Mouse (Mus musculus): ENCODE data around the gene Acaca.

Acaca gene

DNA sequence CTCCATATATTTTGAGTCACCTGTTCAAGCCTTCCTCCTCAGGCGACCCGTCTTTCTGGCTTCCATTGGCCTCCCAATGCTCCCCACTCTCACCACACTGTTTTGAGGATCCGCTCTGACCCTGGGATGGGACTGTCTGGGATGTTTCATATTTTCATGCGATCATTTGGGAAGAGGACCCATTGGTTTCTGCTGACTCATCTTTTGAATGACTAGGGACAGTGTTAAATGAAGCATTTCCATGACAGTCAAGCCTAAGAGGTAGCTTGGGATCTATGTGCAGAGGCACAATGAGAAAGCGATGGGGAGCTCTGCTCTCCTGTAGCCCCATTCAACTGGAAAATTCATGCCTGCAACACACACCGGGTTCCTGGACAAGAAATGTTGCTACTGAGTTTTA lies 291.3 kb downstream of the Acaca start:
- no peak for TF ChIP-seq GATA4 (IDR thresholded peaks at IDR 0.05; ENCODE audit: insufficient replicate concordance, low read length)

DNA sequence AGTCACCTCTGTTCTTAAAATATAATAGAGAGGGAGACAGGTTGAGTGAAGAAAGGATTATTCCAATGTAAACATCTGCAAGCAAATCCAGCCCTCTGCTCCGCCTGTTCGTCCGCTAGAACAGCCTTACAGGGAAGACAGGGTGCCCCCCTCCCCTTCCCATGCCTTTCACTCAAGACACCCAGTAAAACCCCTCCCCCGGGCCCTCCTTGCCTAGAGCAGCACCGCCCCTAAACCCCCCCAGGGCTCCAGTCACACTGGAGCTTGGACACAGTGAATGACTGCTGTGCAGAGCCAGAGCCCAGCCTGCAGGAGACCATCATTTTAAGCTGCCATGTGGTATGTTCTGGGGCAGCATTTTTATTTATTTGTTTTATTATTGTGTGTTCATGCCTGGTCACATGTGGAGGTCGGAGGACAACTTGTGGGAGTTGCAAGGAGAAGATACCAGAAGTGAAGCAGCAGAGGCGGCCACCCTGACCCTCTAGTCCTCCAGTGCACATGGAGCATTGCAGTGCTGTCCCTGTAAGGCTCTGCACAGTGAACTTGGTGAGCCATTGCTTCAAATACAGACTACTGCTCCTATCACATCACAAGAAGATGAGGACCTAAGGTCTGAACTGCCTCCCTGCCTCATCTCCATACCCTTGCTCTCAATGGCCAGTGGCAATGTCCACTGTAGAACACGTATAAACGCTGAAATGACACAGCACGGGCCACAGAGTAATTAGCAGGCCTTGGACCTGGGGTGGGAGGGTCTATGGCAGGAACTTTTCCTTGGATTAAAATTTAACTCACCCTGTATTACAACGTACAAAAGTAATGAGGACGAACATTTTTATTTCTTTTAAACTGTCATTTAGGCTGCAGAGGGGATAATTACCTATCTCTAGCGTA lies 296.5 kb downstream of the Acaca start:
- TF ChIP-seq GATA4 (IDR thresholded peaks at IDR 0.05; ENCODE audit: insufficient replicate concordance, low read length) = no peak

DNA sequence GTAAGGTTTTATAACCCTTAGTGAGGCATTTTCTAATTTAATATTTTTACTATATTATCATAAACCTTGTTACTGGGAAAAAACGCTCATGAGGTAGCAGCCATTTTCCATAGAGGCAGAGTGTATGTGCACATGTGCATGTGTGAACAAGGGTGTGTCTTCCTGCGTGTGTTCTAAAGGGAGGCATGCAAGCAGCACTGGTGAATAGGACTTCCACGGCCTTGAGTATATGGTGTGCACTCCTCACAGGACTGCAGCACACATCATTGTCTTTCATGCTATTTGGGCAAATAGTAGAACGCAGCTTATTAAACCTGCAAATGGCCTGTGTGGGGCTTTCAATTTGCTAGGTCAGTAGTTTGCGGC lies 297.1 kb downstream of the Acaca start:
- TF ChIP-seq GATA4 (IDR thresholded peaks at IDR 0.05; ENCODE audit: insufficient replicate concordance, low read length) = no peak

DNA sequence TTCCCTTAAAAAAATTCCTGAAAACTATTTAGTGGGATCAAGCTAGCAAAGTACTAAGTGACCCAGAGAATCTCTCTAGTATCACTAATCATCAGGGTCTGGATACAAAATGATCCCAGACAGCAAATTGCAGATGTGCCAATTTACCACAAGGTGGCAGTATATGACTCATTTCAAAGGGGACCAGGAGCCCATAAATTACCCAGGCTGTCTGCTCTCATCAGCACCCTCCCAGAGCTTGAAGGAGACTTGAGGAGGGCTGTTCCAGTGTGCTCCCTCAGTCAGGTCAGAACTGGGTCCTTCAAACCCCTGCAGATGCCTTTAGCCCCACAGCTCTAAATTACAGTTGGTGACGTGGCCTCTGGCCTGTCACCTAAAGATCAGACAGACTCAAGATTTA lies 300.1 kb downstream of the Acaca start:
- no peak for TF ChIP-seq GATA4 (IDR thresholded peaks at IDR 0.05; ENCODE audit: insufficient replicate concordance, low read length)

DNA sequence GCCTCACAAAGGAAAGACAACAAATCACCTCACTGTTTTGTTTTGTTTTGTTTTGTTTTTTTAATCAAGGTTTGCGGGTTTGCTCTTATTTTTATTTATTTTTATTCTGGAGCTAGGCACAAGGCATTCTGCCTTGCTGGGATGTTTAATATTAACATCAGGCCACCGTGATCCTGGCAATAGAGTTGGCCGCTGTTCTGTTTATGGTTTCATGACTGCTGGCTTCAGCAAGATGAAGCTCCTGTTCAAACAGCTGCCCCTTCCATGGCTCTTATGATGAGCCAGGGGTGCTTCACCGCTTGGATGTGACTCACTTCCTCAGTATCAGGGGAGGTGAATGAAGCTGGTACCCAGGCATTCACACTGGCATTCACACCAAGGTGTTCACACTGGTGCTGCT lies 300.9 kb downstream of the Acaca start:
- no peak for TF ChIP-seq GATA4 (IDR thresholded peaks at IDR 0.05; ENCODE audit: insufficient replicate concordance, low read length)

DNA sequence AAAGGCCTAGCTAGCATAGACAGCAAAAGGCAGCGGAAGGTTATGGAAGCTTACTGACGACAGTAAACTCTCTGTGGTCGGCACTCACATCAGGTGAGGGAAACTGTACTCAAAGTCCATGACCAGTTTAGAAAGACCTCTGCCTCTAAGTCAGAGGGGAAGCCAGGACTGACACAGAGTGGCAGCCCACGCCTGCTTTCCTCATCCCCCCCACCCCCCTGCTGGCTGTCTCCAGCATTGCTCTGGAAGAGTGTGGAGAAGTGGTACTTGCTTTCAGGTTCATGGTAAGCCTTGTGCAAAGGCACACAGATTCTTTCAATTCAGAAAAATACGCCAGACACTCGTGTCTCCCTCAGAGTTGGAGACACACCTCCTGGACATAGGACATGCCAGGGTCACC lies 305.4 kb downstream of the Acaca start:
- TF ChIP-seq GATA4 (IDR thresholded peaks at IDR 0.05; ENCODE audit: insufficient replicate concordance, low read length) = no peak

DNA sequence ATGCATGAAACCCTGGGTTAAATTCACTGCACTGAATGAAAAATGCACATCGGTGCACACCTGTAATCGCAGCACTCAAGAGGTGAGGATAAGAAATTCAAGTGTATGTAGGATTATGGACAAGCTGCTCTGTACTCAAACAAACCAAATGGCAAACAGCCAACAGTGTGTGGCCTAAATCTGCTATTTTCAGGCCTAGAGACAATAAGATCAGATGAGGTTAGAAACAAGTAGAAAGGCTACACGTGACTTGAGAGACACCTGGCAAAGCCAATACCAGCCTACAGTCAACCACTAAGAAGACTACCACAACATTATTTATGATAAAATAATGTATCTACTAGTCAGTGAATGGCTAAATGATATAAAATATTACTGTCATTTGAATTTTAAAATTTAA lies 310.9 kb downstream of the Acaca start:
- TF ChIP-seq GATA4 (IDR thresholded peaks at IDR 0.05; ENCODE audit: insufficient replicate concordance, low read length) = no peak

DNA sequence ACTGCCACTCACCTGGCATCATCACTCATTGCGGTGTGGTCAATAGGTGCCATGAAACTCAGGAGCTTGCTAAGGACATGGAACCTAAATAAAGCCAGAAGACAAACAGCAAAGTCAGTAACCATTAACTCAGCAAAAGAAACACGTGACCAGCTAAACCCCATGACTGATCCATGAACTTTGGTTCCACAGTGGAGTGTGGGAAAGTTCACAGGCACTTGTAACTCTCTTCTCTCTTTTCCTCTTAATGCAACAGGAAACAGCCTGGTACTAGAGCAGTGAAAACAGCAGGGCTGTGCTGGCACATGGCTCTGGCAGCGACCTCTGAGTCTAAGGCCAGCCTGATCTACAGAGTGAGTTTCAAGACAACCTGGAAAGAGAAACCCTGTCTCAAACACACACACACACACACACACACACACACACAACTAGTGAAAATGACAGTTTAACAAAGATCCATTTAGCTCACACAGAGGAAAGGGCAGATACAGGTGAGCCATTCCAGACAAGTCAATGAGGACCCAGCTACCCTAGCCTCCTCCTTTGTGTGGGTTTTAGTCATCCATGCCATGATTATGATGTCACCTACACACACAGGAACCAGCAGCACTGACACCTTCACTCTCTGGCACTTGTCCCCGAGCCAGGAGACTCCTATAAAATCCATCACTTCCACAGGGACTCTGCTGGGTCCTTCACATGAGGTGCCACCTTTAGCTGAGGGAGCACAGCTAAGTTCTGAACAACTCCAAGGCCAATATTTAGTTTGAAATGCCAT lies 313.3 kb downstream of the Acaca start:
- no peak for TF ChIP-seq GATA4 (IDR thresholded peaks at IDR 0.05; ENCODE audit: insufficient replicate concordance, low read length)

Measured in liver, adult (tissue).